Mouse (Mus musculus): ENCODE data around the gene Hist1h2bb.

DNA sequence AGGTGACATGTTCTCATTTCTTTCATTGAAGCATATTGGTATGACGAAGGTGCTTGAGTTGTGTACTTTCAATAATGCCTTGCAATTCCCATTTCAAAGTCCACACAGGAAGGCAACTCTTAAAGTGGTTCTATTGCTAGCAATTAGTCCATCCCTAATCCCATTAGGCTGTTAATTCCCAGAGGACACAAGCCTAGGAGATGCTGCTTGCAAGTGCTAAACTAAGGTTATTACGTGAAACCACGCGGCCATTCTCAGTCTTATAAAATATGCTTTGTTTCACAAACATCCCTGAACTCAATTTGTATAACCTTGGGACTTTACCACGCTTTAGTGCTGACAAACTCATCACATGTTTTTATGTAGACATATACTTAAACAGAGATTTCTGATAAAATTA, 9.4 kb upstream of the Hist1h2bb start:
- TF ChIP-seq CTCF (IDR thresholded peaks at IDR 0.05; ENCODE audit: low read depth, low read length) (no peak), EP300 (IDR thresholded peaks at IDR 0.05; ENCODE audit: insufficient read depth, low read depth, low read length) (no peak)

Measured in ES-Bruce4 (cell line).